Mouse (Mus musculus) ES-CJ7 (cell line): ENCODE data around the gene Sypl.
"Not testable (repeated sequence)": the region's sequence is repeated elsewhere in the genome, so short reads cannot be mapped to it uniquely, and the experiment has no call there.

ENCODE experiments used
- DNase-seq: peaks from one replicate; pipeline ENCODE4 v3.0.0; 2011; ENCODE audit warnings: low read depth, low spot score

Gene Sypl

DNA sequence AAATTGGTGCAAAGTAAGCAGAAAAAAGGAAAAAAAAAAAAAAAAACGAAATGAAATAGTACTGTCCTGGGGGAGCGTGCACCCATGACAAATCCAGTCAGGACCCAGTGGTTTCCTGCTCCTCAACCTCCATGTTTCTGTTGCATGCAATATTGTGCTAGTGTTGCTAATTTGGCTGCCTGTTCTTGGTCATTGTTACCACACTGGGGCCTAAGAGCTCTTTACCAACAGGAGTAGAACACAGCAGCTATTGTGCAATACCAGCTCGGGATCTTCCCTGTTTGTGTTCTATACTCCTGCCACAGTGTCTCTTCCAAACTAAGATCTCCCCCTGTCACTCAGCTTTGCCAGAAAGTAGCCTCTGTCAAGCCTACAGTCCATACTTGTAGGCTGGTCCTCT is 9.7 kb upstream of the Sypl start:
- DNase-seq = no peak

- no peak for DNase-seq
Measured at GRCm38 (mm10) chr12:32944884-32945454, 8.7 kb upstream of the Sypl start.

DNA sequence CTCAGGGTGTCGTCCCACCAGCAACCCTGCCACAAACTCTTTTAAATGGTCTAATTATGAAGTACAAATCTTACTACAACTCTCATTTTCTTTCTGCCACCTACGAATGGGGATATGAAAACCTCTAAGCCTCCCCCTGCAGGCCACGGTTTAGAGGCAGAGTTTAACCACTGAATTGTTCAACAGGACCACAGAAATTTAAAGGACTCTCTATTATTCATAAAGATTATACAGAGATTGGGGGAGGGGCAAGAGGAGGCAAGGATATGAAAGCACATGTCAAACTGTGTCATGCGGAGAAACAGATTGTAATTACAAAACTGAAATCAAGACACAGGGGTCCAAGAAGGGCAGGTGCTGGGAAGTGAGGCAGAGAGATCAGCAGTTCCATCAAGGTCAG is 7.3 kb upstream of the Sypl start:
- DNase-seq = no peak

DNA sequence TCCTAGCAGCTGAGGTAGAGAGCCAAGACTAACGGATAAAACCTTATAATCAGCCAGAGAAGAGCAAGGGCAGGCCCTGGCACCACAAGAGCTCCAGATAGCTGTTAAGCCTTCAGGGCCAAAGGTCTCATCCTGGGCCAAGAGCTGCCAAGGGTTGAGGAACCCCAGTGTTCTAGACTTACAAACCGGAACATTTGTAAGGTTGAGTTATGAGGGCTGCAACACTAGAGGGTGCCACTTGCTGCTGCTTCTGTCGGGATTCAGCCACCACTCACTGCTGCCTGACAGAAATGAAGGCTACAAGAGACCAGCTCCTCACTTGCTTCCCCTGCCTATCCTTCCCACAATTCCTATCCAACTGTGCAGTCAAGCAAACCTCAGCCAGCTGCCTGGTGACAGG is 1.3 kb upstream of the Sypl start:
- peak; percentile 65 for DNase-seq

- DNase-seq = no peak
Measured at GRCm38 (mm10) chr12:32953066-32953465, 625 bp upstream of the Sypl start.

DNA sequence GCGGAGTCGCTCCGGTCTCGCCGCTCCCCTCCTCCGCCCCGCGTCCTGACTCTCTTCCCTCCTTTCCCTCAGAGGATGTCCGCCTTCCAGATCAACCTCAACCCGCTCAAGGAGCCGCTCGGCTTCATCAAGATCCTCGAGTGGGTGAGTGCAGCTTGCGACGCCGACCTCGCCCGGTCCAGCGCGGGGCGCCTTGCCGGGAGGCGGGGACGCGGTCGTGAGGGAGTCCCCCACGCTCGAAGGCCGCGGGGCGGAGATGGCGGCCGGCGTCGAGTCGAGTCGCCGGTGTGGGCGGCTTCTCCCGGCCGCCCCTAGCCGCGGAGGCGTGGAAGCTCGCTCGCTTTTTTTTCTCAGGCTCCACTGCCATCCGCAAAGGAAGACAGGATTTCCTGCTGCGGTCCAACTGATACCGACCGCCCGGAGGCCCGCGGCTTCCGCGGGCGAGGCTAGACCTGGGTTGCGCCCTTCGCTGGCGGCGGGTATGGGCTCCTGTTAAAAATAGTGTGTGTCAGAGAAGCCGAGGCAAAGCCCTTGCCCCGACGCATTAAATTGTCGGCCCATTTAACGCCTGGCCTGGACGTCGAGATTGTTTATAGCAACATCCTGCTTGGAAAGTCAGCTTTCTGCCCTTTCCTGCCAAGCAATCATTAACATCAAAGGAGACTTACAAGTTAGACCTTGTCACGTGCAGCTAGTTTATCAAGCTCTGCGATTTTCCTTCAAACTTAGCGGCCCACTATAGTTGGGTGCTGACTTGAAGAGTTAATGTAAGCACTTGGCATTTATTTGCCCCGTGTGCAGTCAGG is 728 bp downstream of the Sypl start:
- DNase-seq = peak; percentile 17

- DNase-seq = no peak
Measured at GRCm38 (mm10) chr12:32955037-32955436, 1.3 kb downstream of the Sypl start.

DNA sequence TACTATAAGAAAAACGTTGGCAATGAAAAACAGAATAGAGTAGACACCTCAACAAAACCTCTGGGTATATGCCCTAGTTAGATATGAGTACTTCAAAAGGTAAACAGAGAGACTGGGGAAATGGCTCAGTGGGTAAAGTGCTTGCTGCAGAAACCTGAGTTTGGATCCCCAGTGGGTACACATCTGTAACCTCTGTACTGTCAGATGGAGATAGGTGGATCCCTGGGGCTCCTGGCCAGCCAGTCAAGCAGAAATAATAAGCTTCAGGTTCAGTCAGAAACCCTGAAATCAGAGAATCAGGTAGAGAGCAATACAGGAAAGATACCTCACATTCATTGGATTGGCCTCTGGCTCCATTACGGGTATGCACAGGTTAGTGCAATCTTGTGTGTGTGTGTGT is 3.5 kb downstream of the Sypl start:
- no peak for DNase-seq

DNA sequence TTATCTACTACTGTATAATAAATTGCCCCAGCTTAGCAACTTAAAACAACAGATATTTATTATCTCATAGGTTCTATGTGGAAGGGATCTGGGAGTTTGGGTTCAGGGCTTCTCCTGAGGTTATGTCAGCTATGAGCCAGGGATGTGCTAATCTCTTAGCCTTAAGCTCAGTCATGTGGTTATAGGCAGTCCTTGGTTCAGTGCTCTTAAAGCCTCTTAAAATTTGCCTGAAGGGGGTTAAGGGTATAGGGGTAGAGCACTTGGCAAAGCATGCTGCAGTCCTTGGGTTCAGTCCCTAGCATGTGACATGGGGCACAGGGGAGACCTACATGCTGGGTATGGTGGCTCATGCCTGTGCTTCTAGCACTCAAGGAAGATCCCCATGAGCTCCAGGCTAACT is 8.4 kb downstream of the Sypl start:
- DNase-seq = no peak

GRCm38 (mm10) chr12:32963858-32964257 is 10.2 kb downstream of the Sypl start:
- DNase-seq = no peak

- no peak for DNase-seq
Measured at GRCm38 (mm10) chr12:32972287-32972686, 18.6 kb downstream of the Sypl start.

- DNase-seq = no peak
Measured at GRCm38 (mm10) chr12:32974893-32975292, 21.2 kb downstream of the Sypl start.

DNA sequence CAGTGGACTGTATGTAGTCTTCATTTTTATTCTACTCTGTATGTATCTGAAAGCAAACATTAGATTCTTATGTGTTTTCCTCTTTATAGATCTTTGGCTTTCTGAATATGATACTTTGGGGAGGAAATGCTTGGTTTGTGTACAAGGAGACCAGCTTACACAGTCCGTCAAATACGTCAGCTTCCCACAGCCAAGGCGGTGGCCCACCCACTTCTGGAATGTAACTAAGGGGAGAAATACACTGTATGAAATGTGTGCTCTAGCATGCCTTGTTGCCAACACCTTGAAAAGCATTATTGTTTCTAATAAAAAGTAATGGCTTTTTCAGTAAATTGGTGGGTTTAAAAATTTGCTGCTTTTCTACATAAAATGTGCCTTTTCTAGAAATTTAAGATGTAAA is 21.8 kb downstream of the Sypl start:
- DNase-seq = no peak

DNA sequence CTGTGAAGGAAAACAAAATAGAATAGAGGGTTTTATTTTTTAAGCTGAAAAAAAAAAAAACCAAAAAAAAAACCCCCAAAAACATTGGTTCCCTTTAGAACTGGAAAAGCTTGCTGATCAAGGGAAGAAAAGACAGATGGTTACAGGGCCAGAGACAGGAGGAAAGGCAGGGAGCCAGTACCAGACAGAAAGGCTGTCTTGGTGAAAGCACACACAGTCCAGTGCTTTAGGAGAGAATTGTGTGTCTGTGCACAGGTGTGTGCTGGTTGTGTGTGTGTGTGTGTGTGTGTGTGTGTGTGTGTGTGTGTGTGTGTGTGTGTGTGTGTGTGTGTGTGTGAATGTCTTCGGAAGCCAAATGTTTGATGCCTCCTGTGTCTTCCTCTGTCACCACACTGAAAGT is 28.9 kb downstream of the Sypl start:
- DNase-seq = no peak

- no peak for DNase-seq
Measured at GRCm38 (mm10) chr12:32983081-32983480, 29.4 kb downstream of the Sypl start.

DNA sequence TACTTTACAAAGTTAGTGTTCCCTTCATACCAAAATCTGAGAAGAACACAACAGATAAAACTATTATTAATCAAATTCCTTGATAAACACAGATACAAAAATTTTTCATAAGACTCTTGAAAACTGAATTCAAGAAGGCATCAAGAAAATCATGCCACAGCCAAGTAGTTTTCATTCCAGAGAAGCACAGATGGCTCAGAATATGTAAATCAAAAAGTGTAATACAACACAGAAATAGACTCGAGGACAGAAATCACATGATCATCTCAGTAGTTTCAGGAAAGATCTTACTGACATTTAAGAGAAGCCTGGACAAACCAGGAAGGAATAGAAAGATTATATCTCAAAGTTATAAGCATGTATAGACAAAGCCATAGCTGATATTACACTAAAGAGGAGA is 32.6 kb downstream of the Sypl start:
- DNase-seq = no peak

DNA sequence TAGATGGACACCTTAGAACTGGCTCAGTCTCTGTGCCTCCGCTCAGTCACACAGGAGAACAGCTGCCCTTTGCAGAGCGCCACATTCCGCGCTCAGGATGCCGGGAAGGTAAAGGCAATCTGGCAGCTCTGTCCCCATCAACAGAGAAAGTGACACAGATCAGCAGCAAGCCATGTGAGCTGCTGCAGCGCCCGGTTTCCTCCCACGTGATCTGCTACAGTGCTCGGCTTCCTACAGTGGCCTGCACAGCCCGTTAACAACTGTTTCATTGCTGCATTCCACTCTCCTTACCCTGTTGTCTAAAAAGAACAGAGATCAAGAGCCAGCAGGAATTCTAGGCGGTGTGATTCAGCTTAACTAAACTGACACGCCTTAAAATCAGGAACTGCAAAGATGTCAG is 36.0 kb downstream of the Sypl start:
- DNase-seq = peak; percentile 14

- DNase-seq = no peak
Measured at GRCm38 (mm10) chr12:32994081-32994480, 40.4 kb downstream of the Sypl start.

- DNase-seq = no peak
Measured at GRCm38 (mm10) chr12:32995081-32995834, 41.6 kb downstream of the Sypl start.

- no peak for DNase-seq
Measured at GRCm38 (mm10) chr12:32998766-32999165, 45.1 kb downstream of the Sypl start.

DNA sequence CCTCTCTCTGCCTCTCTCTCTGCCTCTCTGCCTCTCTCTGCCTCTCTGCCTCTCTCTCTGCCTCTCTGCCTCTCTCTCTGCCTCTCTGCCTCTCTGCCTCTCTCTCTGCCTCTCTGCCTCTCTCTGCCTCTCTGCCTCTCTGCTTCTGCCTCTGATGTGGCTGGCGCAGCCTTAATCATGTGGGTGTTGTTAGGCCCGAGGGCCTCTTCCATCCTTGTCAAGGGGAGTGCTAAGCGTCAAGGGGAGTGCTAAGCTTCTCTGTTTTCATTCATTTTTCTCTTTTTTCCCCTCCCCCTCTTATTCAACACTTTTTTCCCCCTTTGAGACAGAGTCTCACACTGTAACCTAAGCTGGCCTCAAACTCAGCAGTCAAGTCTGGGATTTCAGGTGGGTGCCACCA is 46.1 kb downstream of the Sypl start:
- DNase-seq = not testable (repeated sequence)

- DNase-seq = no peak
Measured at GRCm38 (mm10) chr12:33000402-33000801, 46.7 kb downstream of the Sypl start.
